Mouse (Mus musculus): ENCODE results near the gene Ptchd4. TPM values are rescaled to one million over a fixed set of nuclear protein-coding genes. Genes with fewer than 3 reads are reported as not detected.

Gene Ptchd4
- polyA plus RNA-seq, 1 experiment from 2014 or later, result 13.3 TPM

- Histone ChIP-seq H3K4me3 (ENCODE audit: low read depth, low read length) (no peak overlapping the region), H3K27me3 (ENCODE audit: control insufficient read depth, insufficient read depth, low read depth, low read length) (no peaks in the 10 kb centered on the region), H3K36me3 (ENCODE audit: control insufficient read depth, insufficient read depth, low read length) (no peaks in the 10 kb centered on the region), H3K4me2 (ENCODE audit: low read length) (no peak overlapping the region), H3K9ac (ENCODE audit: low read depth, low read length) (no peak overlapping the region), H3K4me1 (ENCODE audit: control insufficient read depth, insufficient read depth, low read length) (no peaks in the 10 kb centered on the region), H3K9me3 (replicated peaks; ENCODE audit: control insufficient read depth, low read length, poor library complexity, severe bottlenecking) (no peaks in the 10 kb centered on the region), H3K27ac (ENCODE audit: low read length) (no peak overlapping the region)
- ATAC-seq, result no peak
- 75% methylated on average over 5 of the region's 5 CpGs for WGBS
Observed at GRCm38 (mm10) chr17:42480173-42480991, 164.6 kb downstream of the Ptchd4 start.

GRCm38 (mm10) chr17:42509356-42510262 is 193.9 kb downstream of the Ptchd4 start:
- H3K4me3 ChIP-seq (ENCODE audit: low read depth, low read length), result no peak overlapping the region
- H3K9ac ChIP-seq (ENCODE audit: low read depth, low read length), result no peak overlapping the region
- H3K27me3 ChIP-seq (ENCODE audit: control insufficient read depth, insufficient read depth, low read depth, low read length), result no peaks in the 10 kb centered on the region
- ATAC-seq, result peak; percentile 68
- peaks cover 3% of the 10 kb centered on the region; the same call in 1 of the 2 replicates for H3K4me1 ChIP-seq (ENCODE audit: control insufficient read depth, insufficient read depth, low read length)
- peak overlapping the region; percentile 42; the same call in 1 of the 2 replicates for H3K27ac ChIP-seq (ENCODE audit: low read length)
- 30% methylated on average over 9 of the region's 9 CpGs for WGBS
- peak overlapping the region; percentile 10; the same call in 1 of the 2 replicates for H3K4me2 ChIP-seq (ENCODE audit: low read length)
- H3K9me3 ChIP-seq (replicated peaks; ENCODE audit: control insufficient read depth, low read length, poor library complexity, severe bottlenecking), result no peaks in the 10 kb centered on the region
- H3K36me3 ChIP-seq (ENCODE audit: control insufficient read depth, insufficient read depth, low read length), result no peaks in the 10 kb centered on the region

GRCm38 (mm10) chr17:42530147-42530546 is 214.4 kb downstream of the Ptchd4 start:
- Histone ChIP-seq H3K27me3 (ENCODE audit: control insufficient read depth, insufficient read depth, low read depth, low read length) (no peaks in the 10 kb centered on the region), H3K4me2 (ENCODE audit: low read length) (no peak overlapping the region), H3K27ac (ENCODE audit: low read length) (no peak overlapping the region), H3K36me3 (ENCODE audit: control insufficient read depth, insufficient read depth, low read length) (no peaks in the 10 kb centered on the region), H3K4me1 (ENCODE audit: control insufficient read depth, insufficient read depth, low read length) (no peaks in the 10 kb centered on the region), H3K9ac (ENCODE audit: low read depth, low read length) (no peak overlapping the region), H3K4me3 (ENCODE audit: low read depth, low read length) (no peak overlapping the region), H3K9me3 (replicated peaks; ENCODE audit: control insufficient read depth, low read length, poor library complexity, severe bottlenecking) (no peaks in the 10 kb centered on the region)
- no peak for ATAC-seq
- 23% methylated on average over 5 of the region's 5 CpGs for WGBS

- Histone ChIP-seq H3K4me3 (ENCODE audit: low read depth, low read length) (no peak overlapping the region), H3K4me2 (ENCODE audit: low read length) (no peak overlapping the region), H3K36me3 (ENCODE audit: control insufficient read depth, insufficient read depth, low read length) (no peaks in the 10 kb centered on the region), H3K27me3 (ENCODE audit: control insufficient read depth, insufficient read depth, low read depth, low read length) (no peaks in the 10 kb centered on the region), H3K4me1 (ENCODE audit: control insufficient read depth, insufficient read depth, low read length) (no peaks in the 10 kb centered on the region), H3K9me3 (replicated peaks; ENCODE audit: control insufficient read depth, low read length, poor library complexity, severe bottlenecking) (no peaks in the 10 kb centered on the region), H3K9ac (ENCODE audit: low read depth, low read length) (no peak overlapping the region), H3K27ac (ENCODE audit: low read length) (no peak overlapping the region)
- no peak for ATAC-seq
- 95% methylated on average over 2 of the region's 2 CpGs for WGBS
Observed at GRCm38 (mm10) chr17:42549578-42549977, 233.8 kb downstream of the Ptchd4 start.
